Mouse (Mus musculus) retina, postnatal 7 days (tissue): ENCODE measurements around the gene Myo19.
"Not testable (repeated sequence)": the region's sequence is repeated elsewhere in the genome, so short reads cannot be mapped to it uniquely, and the experiment has no call there.

Experiments
- DNase-seq: peaks from one replicate; pipeline ENCODE4 v3.0.0-alpha.2; 2012; ENCODE audit warnings: low read depth, low spot score

The Myo19 gene

DNA sequence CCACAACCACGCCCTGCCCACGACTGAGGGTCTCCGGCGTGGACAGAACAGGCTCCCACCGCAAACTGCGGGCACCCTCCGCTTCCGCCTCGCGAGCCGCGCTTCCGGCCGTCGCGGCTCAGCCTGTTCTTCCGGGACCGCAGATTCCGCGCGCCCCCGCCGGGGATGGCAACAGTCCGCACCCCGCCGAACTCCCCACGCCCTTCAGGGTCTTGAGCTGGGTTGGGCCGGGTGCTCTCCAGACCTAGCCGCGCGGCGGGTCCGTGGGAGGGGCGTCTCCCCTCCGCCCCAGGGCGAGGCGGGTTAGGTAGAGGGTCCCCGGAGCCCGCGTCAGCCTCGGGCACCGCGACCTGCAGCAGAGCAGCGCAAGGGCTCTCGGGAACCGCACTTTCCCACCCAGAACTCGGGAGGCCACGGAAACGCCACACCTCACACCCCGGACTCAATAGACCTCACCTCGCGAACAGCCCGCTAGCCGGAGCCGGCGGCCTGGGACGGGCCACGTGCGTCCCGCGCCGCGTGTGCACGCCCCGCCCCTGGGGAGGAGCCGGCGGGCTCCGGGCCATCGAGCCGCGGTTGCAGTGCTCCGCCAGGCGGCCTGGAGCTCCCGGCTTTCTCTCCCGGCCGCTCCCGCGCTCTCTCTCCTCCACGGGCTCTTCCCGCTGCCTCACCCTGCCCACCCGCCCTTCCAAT, at the start of gene Myo19, which contains the start of gene Pigw:
Gene Myo19, plus strand, starts transcription at position 377 of the 693 bp plus-strand sequence.
Gene Pigw, minus strand, starts transcription at position 514 of the 693 bp plus-strand sequence.
- DNase-seq = no peak

DNA sequence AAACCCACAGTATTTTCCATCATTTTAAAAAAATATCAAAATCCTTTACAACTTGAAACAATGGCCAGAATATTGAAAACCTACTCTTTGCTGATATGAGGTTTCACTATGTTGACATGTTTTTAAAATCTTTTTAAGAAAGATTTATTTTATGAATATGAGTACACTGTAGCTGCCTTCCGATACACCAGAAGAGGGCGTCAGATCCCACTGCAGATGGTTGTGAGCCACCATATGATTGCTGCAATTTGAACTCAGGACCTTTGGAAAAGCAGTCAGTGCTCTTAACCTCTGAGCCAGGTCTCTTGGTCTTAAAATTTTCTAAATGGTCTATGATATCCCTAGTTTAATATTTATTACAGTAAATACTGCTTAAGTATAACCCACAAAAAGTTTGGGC, 40.6 kb upstream of the Myo19 start:
- DNase-seq = no peak

DNA sequence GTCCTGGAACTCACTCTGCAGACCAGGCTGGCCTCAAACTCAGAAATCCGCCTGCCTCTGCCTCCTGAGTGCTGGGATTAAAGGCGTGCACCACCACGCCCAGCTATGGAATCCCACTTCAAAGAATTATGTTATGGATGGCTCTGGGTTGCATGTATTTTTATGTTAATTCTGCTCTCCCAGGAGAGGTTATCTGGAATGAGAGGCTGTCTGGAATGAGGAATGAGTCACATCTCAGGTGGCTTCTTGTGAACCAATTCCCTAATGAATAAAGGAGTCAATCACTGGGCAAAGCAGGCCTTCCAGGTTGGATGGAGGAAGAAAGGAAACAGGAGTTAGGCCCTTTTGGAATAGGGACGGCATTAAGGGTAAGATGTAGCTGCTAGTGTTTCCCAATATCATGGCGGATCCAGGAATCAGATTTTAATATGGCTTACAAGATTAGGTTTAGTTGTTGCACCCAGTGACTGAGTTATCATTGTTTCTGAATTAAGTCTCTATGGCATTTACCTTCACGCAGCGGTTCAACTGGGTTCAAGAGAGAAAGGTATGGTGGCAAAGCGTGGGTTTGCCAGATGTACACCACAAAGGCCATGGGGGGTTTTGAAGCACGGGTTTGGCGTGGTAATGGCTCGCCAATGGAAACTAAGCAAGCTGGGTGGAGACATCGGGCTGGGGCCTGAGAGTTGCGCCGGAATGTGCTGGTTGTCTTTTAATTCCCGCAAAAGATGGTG, 33.0 kb upstream of the Myo19 start:
- no peak for DNase-seq

DNA sequence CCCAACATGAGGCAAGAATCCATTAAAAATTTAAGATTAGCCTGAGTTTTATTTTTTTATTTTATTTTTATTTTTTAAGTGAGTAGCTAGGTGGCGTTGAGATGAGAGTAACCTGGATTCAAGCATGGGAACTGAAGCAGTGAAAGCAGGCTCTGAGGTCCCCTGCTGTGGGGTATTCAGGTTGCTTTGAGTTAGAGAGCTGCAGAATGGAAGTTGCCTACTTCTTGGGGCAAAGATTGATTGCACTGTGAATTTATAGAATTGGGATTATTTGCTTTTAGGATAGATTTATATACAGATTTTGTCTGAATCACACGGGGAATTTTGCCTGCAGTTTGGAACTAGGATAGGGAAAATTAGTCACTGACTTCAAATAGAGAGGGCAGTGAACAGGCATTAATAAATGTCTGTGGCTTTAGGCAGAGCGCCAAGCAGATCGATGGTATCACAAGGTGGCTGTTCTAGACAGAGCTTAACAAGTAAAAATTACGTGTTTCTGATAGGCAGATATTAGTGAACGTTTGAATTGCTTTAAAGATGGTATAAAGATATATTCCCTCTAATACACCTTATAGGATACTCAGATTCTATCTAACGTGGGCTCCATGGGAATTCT, 32.4 kb upstream of the Myo19 start:
- no peak for DNase-seq

DNA sequence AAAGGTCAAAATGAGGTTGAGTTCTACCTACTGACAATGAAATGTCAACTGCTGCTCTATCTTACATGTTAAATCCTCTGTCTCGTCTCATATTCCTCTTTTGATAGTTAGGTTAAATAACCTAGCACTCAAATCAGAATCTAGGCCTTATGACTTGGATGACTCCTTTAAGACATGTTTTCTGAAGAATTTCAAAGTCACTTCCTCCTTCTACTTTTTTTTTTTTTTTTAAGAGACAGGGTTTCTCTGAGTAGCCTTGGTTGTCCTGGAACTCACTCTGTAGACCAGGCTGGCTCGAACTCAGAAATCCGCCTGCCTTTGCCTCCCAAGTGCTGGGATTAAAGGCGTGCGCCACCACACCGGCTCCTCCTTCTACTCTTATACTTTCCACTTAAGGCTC, 24.7 kb upstream of the Myo19 start:
- no peak for DNase-seq

DNA sequence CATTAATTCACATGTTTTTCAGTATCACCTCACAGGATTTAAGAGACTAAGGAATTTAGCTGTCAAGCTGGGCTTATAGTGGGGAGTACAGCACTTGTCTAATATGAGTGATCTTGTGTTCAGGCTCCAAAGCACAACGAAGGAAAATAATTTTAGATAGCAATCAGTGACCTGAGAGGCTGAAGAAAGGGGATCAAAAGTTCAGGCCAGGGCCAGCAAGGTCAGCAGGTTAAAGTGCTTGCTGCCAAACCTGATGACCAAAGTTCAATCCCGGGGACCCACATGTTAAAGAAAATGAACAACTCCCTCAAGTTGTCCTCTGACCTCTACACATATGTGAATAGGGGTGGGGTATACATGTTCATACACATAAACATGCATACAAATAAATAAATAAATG, 14.7 kb upstream of the Myo19 start:
- DNase-seq = no peak

DNA sequence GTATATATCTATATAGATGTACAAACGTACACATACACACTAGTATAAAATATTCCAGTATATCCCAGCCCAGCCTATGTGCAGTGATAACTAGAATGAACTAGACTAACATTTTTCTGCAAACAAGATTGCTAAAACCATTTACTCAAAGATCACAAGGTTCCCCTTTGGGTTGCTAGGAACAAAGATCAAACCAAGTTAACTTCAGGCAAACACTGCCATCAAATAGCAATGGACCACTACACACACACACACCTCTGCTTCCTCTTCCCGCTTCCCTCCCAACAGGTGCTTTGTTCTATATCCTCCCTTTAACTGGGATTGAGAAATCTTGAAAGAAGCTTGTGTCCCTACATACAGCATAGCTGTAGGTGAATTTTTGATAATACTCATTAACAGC, 12.4 kb upstream of the Myo19 start:
- no peak for DNase-seq

DNA sequence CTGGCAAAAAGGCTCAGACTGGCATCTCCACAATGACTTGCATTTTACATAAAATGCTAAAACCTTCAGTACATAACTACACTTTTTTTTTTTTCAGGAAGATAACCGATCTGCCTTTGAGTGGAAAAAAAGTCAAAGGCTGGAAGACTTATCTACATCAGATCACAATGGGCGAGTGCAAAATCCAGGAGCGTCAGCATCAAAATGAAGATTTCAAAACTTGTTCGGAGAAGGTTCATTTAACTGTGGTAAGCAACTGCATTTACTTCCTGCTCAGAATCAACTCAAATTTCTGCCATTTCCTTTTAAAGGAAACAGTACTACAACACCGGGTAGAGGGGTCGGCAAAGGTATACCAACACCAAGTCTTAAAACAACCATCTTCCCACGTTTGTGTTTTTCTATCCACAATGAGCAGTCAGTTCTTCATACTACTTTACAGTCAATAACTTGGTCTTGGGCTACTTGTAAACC, 11.1 kb upstream of the Myo19 start:
- no peak for DNase-seq

DNA sequence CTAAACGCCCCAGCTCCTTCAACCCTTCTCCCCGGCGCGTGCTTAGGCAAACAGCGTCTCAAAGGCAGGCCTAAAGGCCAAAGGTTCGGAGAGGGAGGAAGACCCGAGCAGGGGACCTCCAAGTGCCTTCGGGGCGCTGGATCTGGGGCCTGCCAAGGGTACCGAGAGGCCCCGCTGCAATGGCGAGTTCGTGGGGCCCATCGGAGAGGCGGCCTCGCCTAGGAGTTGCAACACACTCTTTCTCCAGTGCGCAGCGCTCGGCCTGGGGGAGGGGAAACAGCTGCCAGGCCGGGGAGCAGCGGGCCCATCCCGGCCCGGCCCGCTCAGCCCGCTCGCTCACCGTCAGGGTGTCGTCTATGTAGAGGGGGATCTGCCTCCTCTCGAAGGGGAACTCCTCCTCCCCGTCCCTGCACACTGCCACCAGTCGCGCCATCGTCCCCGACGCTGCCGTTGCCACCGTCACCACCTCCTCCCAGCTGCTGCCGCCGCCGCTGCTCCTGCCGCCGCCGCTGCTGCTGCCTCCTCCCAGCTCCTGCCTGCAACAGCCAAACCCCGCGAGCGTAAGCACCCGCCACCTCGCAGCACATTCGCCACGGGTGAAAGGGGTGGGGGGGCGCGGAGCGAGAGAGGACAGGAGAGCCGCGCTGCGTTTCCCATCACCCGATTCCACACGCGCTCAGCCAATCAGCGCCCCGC, 10.3 kb upstream of the Myo19 start:
- peak; percentile 98 for DNase-seq

DNA sequence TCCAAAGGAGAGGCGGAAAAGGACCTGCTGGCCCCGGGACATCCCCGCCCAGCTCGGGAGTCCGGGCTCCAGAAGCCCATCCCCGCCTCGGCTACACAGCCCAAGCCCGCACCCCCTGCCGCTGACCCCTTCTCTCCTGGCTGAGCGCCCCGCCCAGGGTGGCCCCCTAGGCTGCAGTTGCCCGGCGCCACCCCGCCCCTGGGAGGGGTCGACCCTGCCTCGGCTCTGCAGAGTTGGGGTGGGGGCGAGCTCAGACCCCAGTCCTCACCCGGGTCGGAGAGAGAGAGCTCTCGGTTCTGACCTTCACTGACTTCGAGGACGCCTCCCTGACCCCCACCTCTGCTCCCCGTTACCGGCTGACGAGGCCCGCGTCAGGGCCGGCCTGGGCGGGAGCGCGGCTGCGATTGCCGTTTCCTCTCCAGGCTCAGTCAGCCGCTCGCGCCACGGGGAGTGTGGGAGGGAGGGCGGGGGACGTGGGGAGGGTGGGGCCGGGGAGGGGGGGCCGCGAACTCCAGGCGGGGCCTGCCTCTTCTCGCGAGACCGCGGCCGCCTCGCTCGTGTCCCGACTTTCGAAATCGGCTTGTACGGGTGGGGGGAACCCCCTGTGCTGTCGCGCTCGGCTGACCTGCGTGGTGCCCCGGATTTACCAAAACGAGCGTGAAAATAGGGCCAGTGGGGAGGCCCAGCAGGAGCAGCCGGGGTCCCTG, 9.5 kb upstream of the Myo19 start, which contains the start of gene Ggnbp2:
Gene Ggnbp2, minus strand, starts transcription at position 481 of the 707 bp plus-strand sequence.
- DNase-seq = peak; percentile 89

DNA sequence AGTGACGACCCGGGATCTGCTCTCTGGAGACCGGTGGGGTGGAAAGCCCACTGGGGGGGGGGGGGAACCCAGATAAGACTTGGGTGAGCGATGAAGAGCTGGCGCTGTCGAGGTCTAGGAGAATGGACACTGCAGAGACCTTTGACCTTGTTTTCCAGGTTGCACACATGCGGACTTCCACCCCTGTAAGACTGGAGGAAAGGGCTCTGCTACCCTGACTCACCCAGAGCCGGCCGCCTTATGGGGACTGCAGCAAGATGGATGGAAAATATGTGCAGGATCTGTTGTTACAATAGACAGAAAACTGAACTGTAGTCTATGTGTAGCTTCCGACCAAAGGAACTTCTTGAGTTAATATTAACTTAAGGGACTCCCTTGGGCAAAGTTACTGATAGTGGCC, 8.9 kb upstream of the Myo19 start:
- DNase-seq = no peak

DNA sequence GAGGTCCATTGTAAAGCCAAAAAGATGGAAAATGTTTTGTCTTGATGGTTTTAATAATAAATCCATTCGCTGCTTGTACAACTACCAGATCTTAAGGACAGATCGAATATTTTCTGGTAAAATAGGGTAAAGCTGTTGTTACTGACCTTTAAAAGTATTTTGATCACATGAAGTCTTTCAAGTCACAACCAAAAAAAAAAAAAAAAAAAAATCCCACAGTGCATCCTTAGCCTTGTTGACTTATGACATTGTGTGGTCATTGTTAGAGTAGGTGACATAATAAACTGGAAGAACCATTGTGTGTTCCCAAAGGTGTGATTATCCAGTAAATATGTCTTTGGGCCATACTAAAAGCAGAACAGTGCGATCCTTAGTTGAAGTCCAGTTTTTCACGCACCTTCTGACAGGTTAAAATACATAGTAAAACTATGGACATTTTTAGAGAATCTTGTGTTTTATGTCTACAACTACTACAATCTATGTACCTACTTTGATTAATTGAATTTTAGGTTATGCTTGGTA, 8.3 kb upstream of the Myo19 start:
- no peak for DNase-seq

DNA sequence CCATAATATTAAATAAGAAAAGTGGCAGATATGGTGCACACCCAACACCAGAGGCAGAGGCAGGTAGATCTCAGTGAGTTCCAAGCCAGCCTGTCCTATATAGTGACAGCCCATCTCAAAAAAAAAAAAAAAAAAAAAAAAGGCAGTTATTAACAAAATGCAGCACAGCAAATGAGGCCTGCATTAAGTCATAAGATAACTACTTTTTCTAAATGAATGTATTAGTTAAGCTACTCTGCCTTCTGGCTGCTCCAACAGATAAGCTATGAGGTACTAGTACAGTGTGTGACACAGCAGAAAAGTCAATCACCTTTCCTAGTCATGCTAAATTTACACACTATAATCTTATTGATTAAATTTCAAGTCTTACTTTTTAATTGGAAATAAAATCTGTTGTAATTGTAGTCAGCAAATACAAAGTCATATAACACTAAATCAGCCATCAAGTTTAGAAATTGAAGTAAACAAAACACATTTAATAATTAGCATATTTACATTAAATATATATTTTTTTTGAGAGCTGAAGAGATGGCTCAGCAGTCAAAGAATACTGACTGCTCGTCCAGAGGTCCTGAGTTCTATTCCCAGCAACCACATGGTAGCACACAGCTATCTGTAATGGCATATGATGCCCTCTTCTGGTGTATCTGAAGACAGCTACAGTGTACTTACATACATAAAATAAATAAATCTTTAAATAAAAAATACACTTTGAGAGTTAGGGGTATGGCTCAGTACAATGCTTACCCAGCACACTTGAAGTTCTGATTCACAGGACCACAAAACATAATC, 6.7 kb upstream of the Myo19 start:
- no peak for DNase-seq

DNA sequence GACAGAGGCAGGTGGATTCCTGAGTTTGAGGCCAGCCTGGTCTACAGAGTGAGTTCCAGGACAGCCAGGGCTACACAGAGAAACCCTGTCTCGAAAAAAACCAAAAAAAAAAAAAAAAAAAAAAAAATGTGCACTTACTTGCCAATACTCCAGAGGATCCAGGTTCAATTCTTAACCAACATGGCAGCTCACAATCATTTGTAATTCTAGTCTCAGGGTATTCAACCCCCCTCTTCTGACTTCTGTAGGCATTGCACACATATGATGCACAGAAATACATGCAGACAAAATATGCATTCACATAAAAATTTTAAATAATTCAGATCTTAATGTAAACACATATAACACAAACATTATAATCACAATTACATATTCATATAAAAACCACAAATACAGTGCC, 3.9 kb upstream of the Myo19 start:
- not testable (repeated sequence) for DNase-seq

DNA sequence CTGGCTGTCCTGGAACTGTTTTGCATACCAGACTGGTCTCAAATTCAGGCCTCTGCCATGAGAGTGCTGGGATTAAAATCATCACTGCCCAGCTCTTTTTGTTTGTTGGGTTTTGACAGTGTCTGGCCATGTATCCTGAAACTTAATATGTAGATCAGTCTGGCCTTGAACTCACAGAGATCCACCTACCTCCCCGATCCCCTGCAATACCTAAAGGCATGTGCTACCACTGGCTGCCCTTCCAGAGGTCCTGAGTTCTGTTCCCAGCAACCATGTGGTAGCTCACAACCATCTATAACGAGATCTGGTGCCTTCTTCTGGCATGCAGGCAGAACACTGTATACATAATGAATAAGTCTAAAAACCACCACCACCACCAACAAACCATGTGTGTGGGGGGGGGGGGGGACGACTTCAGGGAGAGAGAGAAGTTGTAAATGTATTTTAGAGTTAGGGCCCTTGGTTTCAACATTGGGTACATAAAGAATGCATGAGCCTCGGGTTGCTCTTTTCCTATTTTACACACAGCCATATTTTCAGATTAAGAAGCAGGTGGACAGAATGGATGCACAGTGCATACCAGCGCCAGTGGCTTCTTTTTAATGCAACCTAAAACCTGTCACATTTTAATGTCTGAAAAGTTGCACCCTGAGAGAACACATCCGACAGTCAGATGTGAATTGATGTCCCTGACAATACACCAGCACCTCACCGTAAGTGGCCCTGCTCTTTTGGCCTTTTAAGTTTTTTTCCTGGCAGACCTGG, 759 bp upstream of the Myo19 start:
- DNase-seq = no peak

DNA sequence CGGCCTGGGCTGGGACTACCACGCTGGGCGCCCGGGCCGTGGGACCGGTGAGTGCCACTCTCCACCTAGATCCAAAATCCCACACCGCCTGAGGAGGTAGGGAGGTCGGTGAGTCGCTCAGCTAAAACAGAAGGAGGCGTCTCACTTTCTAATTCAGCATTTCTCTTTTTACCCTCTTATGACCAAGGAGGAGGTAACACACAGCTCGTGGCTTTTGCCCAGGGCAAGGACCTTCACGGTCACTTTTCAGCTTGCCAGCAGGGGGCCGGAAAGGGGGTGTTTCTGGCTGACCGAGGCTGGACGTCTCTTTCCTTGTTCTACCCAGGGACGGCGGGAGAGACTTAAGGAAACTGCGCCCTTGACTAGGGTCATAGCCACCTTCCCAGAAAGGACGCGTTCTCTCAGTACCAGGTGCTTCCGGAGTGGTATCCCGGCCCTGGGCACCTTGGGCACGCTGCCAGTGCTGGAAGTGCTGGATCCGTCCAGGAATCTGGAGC, 565 bp downstream of the Myo19 start:
- DNase-seq = no peak

DNA sequence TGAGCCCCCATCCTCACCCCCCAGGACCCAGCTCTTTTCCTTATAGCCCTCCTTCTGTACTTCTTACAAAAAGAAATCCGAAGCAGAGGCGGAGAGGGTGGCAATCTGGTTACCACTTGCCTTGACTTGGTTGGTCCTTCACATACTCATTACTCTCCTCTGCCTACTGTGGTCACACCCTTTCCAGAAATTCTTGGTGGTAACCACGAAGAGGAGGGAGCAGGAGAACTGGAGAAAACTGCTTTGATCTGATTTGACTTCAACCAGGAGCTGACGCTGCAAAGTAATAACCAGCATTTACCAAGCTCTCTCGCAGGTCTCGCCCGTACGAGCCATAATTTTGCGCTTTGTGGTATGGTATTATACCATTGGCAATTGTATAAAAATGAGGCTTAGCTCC, 1.0 kb downstream of the Myo19 start:
- DNase-seq = no peak

DNA sequence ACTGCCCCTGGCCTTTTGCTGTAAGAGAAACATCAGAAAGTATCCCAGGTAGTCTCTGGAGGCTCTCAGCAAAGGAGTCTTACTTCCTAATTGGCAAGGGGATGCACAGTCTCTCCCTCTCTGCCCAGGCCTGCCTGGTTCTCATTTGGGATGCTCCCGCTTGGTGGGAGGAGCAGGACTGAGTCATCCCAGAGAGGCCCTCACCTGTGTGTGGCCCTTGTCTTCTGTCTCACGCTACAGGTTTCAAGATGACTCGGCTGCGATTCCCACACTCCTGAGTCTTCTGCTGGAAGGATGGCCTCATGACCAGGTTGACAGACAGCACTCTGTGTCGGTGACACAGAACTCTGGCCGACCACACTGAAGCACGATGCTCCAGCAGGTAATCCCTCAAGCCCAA, 2.4 kb downstream of the Myo19 start:
- no peak for DNase-seq

DNA sequence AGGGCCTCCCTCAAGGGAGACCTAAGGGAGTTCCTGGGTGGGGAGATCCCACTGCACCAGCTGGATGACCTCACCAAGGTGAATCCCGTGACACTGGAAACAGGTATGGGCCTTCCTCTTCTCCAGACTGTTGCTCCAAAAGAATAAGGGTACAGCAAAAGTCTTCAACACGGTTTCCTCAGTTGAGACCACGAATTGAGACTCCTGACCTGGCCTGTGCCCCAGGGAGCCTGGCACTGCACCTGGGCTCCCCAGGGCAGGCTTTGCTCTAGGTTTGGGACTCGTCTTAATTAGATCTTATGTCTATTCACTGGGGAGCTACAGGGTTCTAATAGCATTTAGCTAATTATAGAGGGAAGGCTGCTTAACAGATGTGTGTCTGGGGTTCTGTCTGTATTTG, 5.3 kb downstream of the Myo19 start:
- DNase-seq = no peak
